Mouse (Mus musculus) E14TG2a.4 (cell line): ENCODE measurements around the gene Atf6b.

ENCODE experiments used
- H3K27me3 ChIP-seq: 2 replicates; pipeline ENCODE4 v1.6.1; 2014; ENCODE audit warnings: low read length, control low read depth; ENCODE audit not compliant: insufficient read depth
- H3K36me3 ChIP-seq: 2 replicates; pipeline ENCODE4 v1.6.1; 2014; ENCODE audit warnings: low read length, control low read depth; ENCODE audit not compliant: insufficient read depth
- H3K4me1 ChIP-seq: replicated peaks from 2 replicates; pipeline ENCODE4 v1.6.1; 2014; ENCODE audit warnings: low read depth, low read length, control low read depth
- H3K4me3 ChIP-seq: replicated peaks from 2 replicates; pipeline ENCODE4 v1.5.1; 2014; ENCODE audit warnings: mild to moderate bottlenecking, low read length
- H3K9me3 ChIP-seq: 2 replicates; pipeline ENCODE4 v1.6.1; 2014; ENCODE audit warnings: low read length, control low read depth
- CTCF ChIP-seq: conservative IDR thresholded peaks from 2 replicates; pipeline ENCODE4 v1.5.1; 2014; ENCODE audit warnings: low read length
- NANOG ChIP-seq: IDR thresholded peaks from 2 replicates; pipeline ENCODE4 v1.6.1; 2014; ENCODE audit warnings: borderline replicate concordance, low read length, mixed read lengths
- POU5F1 ChIP-seq: IDR thresholded peaks from 2 replicates; pipeline ENCODE4 v1.6.1; 2014; ENCODE audit warnings: low read length, borderline replicate concordance

Atf6b gene

GRCm38 (mm10) chr17:34662978-34663377 lies 16.0 kb downstream of the Atf6b start:
- TF ChIP-seq POU5F1, result no peak
- no peak for TF ChIP-seq CTCF
- no peak for TF ChIP-seq NANOG

GRCm38 (mm10) chr17:34663558-34663957 lies 16.6 kb downstream of the Atf6b start:
- Histone ChIP-seq H3K27me3 (peaks cover 58% of the 10 kb centered on the region), H3K36me3 (no peaks in the 10 kb centered on the region), H3K4me3 (no peak overlapping the region), H3K9me3 (no peaks in the 10 kb centered on the region), H3K4me1 (peaks cover 27% of the 10 kb centered on the region)
- TF ChIP-seq NANOG, result no peak

More at GRCm38 (mm10) chr17:34662978-34663377, 16.0 kb downstream of the Atf6b start:
- peaks cover 27% of the 10 kb centered on the region for H3K4me1 ChIP-seq
- peaks cover 57% of the 10 kb centered on the region for H3K27me3 ChIP-seq
- no peaks in the 10 kb centered on the region for H3K9me3 ChIP-seq
- H3K36me3 ChIP-seq, result no peaks in the 10 kb centered on the region
- no peak overlapping the region for H3K4me3 ChIP-seq

- Histone ChIP-seq H3K9me3 (no peaks in the 10 kb centered on the region), H3K36me3 (no peaks in the 10 kb centered on the region), H3K4me3 (no peak overlapping the region), H3K4me1 (peaks cover 27% of the 10 kb centered on the region), H3K27me3 (peaks cover 58% of the 10 kb centered on the region)
- no peak for TF ChIP-seq POU5F1
- no peak for TF ChIP-seq CTCF
- no peak for TF ChIP-seq NANOG
Observed at GRCm38 (mm10) chr17:34664472-34664871, 17.5 kb downstream of the Atf6b start.

- H3K9me3 ChIP-seq, result no peaks in the 10 kb centered on the region
- TF ChIP-seq POU5F1 (no peak), CTCF (no peak), NANOG (no peak)
- peaks cover 71% of the 10 kb centered on the region for H3K27me3 ChIP-seq
- no peaks in the 10 kb centered on the region for H3K36me3 ChIP-seq
- H3K4me3 ChIP-seq, result peak within 1 kb of the TSS; percentile 70
- peaks cover 17% of the 10 kb centered on the region for H3K4me1 ChIP-seq
Observed at GRCm38 (mm10) chr17:34670235-34670634, 23.3 kb downstream of the Atf6b start, which contains the start of gene Tnxb. TSS of gene Tnxb (plus strand) at chr17:34670535.

- H3K4me3 ChIP-seq, result peak overlapping the region; percentile 70
- no peaks in the 10 kb centered on the region for H3K9me3 ChIP-seq
- H3K27me3 ChIP-seq, result peaks cover 82% of the 10 kb centered on the region
- H3K4me1 ChIP-seq, result peaks cover 24% of the 10 kb centered on the region
- H3K36me3 ChIP-seq, result no peaks in the 10 kb centered on the region
- no peak for TF ChIP-seq POU5F1
- TF ChIP-seq NANOG, result no peak
- no peak for TF ChIP-seq CTCF
Observed at GRCm38 (mm10) chr17:34671151-34672066, 24.5 kb downstream of the Atf6b start.

GRCm38 (mm10) chr17:34672246-34672792 lies 25.4 kb downstream of the Atf6b start:
- Histone ChIP-seq H3K27me3 (peaks cover 92% of the 10 kb centered on the region), H3K4me3 (peak overlapping the region; percentile 70)

GRCm38 (mm10) chr17:34673139-34673538 lies 26.2 kb downstream of the Atf6b start:
- Histone ChIP-seq H3K4me1 (peaks cover 24% of the 10 kb centered on the region), H3K27me3 (peaks cover 95% of the 10 kb centered on the region), H3K9me3 (no peaks in the 10 kb centered on the region), H3K4me3 (no peak overlapping the region), H3K36me3 (no peaks in the 10 kb centered on the region)
- no peak for TF ChIP-seq CTCF
- TF ChIP-seq POU5F1, result no peak
- TF ChIP-seq NANOG, result no peak

More at GRCm38 (mm10) chr17:34672246-34672792, 25.4 kb downstream of the Atf6b start:
- Histone ChIP-seq H3K36me3 (no peaks in the 10 kb centered on the region), H3K4me1 (peaks cover 24% of the 10 kb centered on the region), H3K9me3 (no peaks in the 10 kb centered on the region)
- TF ChIP-seq NANOG (no peak), CTCF (no peak), POU5F1 (no peak)

- TF ChIP-seq POU5F1 (no peak), NANOG (no peak), CTCF (no peak)
Observed at GRCm38 (mm10) chr17:34674524-34675204, 27.7 kb downstream of the Atf6b start.

More at GRCm38 (mm10) chr17:34674524-34675204, 27.7 kb downstream of the Atf6b start:
- no peak overlapping the region for H3K4me3 ChIP-seq
- no peaks in the 10 kb centered on the region for H3K36me3 ChIP-seq
- peaks cover 29% of the 10 kb centered on the region for H3K4me1 ChIP-seq
- H3K9me3 ChIP-seq, result no peaks in the 10 kb centered on the region
- H3K27me3 ChIP-seq, result peaks cover 98% of the 10 kb centered on the region
